Mouse (Mus musculus) central nervous system, embryonic 18 days (tissue): ENCODE measurements around the gene Olfr1026. TPM values are rescaled to one million over a fixed set of nuclear protein-coding genes. Genes with fewer than 3 reads are reported as not detected.

Experiments
- polyA plus RNA-seq: library from polyadenylated mRNA; depleted of rRNA; stranded (reverse); fragments of >200 nt; gene quantifications from 2 replicates; pipeline ENCODE4 v1.2.3, GENCODE M21; 2012; rRNA removed

Gene Olfr1026
- polyA plus RNA-seq: not detected in 2 replicates

GRCm38 (mm10) chr2:85921258-85921657 lies at the start of gene Olfr1026:
Gene Olfr1026, plus strand, starts transcription at chr2:85921558.

GRCm38 (mm10) chr2:85885340-85885739 lies 36.0 kb upstream of the Olfr1026 start, which contains the start of gene Olfr1023:
Gene Olfr1023, plus strand, starts transcription at chr2:85885640.

GRCm38 (mm10) chr2:85904952-85905351 lies 16.4 kb upstream of the Olfr1026 start, which contains the start of gene Olfr1024:
Gene Olfr1024, minus strand, starts transcription at chr2:85905052.

GRCm38 (mm10) chr2:85914893-85915292 lies 6.5 kb upstream of the Olfr1026 start, which contains the start of gene Olfr1025-ps1:
Gene Olfr1025-ps1, plus strand, starts transcription at chr2:85915193.

GRCm38 (mm10) chr2:85950137-85950536 lies 28.8 kb downstream of the Olfr1026 start, which contains the start of gene Olfr1028:
Gene Olfr1028, plus strand, starts transcription at chr2:85950437.

GRCm38 (mm10) chr2:85973595-85973994 lies 52.2 kb downstream of the Olfr1026 start, which contains the start of gene Olfr1029:
Gene Olfr1029, plus strand, starts transcription at chr2:85973895.

Other genes with a start within 250 kb of the Olfr1026 start
- not detected in 2 replicates for gene Olfr1006, start 242.8 kb upstream of the Olfr1026 start, polyA plus RNA-seq
- not detected in 2 replicates for gene Olfr1008, start 232.1 kb upstream of the Olfr1026 start, polyA plus RNA-seq
- not detected in 2 replicates for gene Olfr1009, start 206.1 kb upstream of the Olfr1026 start, polyA plus RNA-seq
- gene Olfr1012, start 158.8 kb upstream of the Olfr1026 start, polyA plus RNA-seq: not detected in 2 replicates
- not detected in 2 replicates for gene Olfr1013, start 154.5 kb upstream of the Olfr1026 start, polyA plus RNA-seq
- not detected in 2 replicates for gene Olfr1014, start 148.8 kb upstream of the Olfr1026 start, polyA plus RNA-seq
- not detected in 2 replicates for gene Olfr1015, start 139.5 kb upstream of the Olfr1026 start, polyA plus RNA-seq
- gene Olfr1016, start 119.0 kb upstream of the Olfr1026 start, polyA plus RNA-seq: not detected in 2 replicates
- gene Olfr1018, start 103.1 kb upstream of the Olfr1026 start, polyA plus RNA-seq: not detected in 2 replicates
- gene Olfr1019, start 76.1 kb upstream of the Olfr1026 start, polyA plus RNA-seq: not detected in 2 replicates
- not detected in 2 replicates for gene Olfr1020, start 74.5 kb upstream of the Olfr1026 start, polyA plus RNA-seq
- gene Olfr1022, start 53.0 kb upstream of the Olfr1026 start, polyA plus RNA-seq: not detected in 2 replicates
- gene Olfr1023, start 35.9 kb upstream of the Olfr1026 start, polyA plus RNA-seq: not detected in 2 replicates
- gene Olfr1024, start 16.5 kb upstream of the Olfr1026 start, polyA plus RNA-seq: not detected in 2 replicates
- not detected in 2 replicates for gene Olfr1025-ps1, start 6.4 kb upstream of the Olfr1026 start, polyA plus RNA-seq
- not detected in 2 replicates for gene Olfr1028, start 28.9 kb downstream of the Olfr1026 start, polyA plus RNA-seq
- not detected in 2 replicates for gene Olfr1029, start 52.3 kb downstream of the Olfr1026 start, polyA plus RNA-seq
- not detected in 2 replicates for gene Olfr1030, start 57.7 kb downstream of the Olfr1026 start, polyA plus RNA-seq
- gene Olfr1031, start 68.7 kb downstream of the Olfr1026 start, polyA plus RNA-seq: not detected in 2 replicates
- gene Olfr1032, start 84.0 kb downstream of the Olfr1026 start, polyA plus RNA-seq: not detected in 2 replicates
- 0.34 and 0.35 TPM in 2 replicates for gene Olfr1033, start 99.1 kb downstream of the Olfr1026 start, polyA plus RNA-seq
- gene Olfr1034, start 124.3 kb downstream of the Olfr1026 start, polyA plus RNA-seq: 0.03 and 0.04 TPM in 2 replicates
- not detected in 2 replicates for gene Olfr1036, start 152.4 kb downstream of the Olfr1026 start, polyA plus RNA-seq
- not detected in 2 replicates for gene Olfr1037, start 165.8 kb downstream of the Olfr1026 start, polyA plus RNA-seq
- not detected in 2 replicates for gene Olfr1039, start 214.4 kb downstream of the Olfr1026 start, polyA plus RNA-seq
- gene Olfr1040, start 225.2 kb downstream of the Olfr1026 start, polyA plus RNA-seq: not detected in 2 replicates
- gene Olfr1042, start 240.3 kb downstream of the Olfr1026 start, polyA plus RNA-seq: not detected in 2 replicates
- gene Olfr1043, start 246.0 kb downstream of the Olfr1026 start, polyA plus RNA-seq: not detected in 2 replicates